Mouse (Mus musculus): ENCODE data around the gene Vps13d.

The Vps13d gene

GRCm38 (mm10) chr4:145034506-145035243 lies 160.1 kb downstream of the Vps13d start:
- peak; percentile 63 for DNase-seq (ENCODE audit: low spot score)

- DNase-seq (ENCODE audit: low spot score) = no peak
Observed at GRCm38 (mm10) chr4:145033392-145033791, 161.4 kb downstream of the Vps13d start.

- no peak for DNase-seq (ENCODE audit: low spot score)
Observed at GRCm38 (mm10) chr4:145032637-145033036, 162.2 kb downstream of the Vps13d start.

GRCm38 (mm10) chr4:145031510-145031909 lies 163.3 kb downstream of the Vps13d start:
- DNase-seq (ENCODE audit: low spot score) = no peak

GRCm38 (mm10) chr4:145026449-145026851 lies 168.4 kb downstream of the Vps13d start:
- no peak for DNase-seq (ENCODE audit: low spot score)

GRCm38 (mm10) chr4:145025409-145025762 lies 169.4 kb downstream of the Vps13d start:
- DNase-seq (ENCODE audit: low spot score) = no peak

GRCm38 (mm10) chr4:145024694-145025408 lies 170.0 kb downstream of the Vps13d start:
- DNase-seq (ENCODE audit: low spot score) = no peak

- DNase-seq (ENCODE audit: low spot score) = no peak
Observed at GRCm38 (mm10) chr4:145023911-145024310, 170.9 kb downstream of the Vps13d start.

GRCm38 (mm10) chr4:145022815-145023214 lies 172.0 kb downstream of the Vps13d start:
- DNase-seq (ENCODE audit: low spot score) = no peak

- no peak for DNase-seq (ENCODE audit: low spot score)
Observed at GRCm38 (mm10) chr4:145022211-145022610, 172.6 kb downstream of the Vps13d start.

GRCm38 (mm10) chr4:145020383-145020782 lies 174.4 kb downstream of the Vps13d start:
- no peak for DNase-seq (ENCODE audit: low spot score)

GRCm38 (mm10) chr4:145019121-145019714 lies 175.6 kb downstream of the Vps13d start:
- DNase-seq (ENCODE audit: low spot score) = no peak

- DNase-seq (ENCODE audit: low spot score) = no peak
Observed at GRCm38 (mm10) chr4:145017745-145018144, 177.1 kb downstream of the Vps13d start.

GRCm38 (mm10) chr4:145016669-145017068 lies 178.1 kb downstream of the Vps13d start:
- no peak for DNase-seq (ENCODE audit: low spot score)

GRCm38 (mm10) chr4:145014632-145014960 lies 180.2 kb downstream of the Vps13d start:
- DNase-seq (ENCODE audit: low spot score) = no peak

- no peak for DNase-seq (ENCODE audit: low spot score)
Observed at GRCm38 (mm10) chr4:145013760-145014631, 180.8 kb downstream of the Vps13d start.

- DNase-seq (ENCODE audit: low spot score) = no peak
Observed at GRCm38 (mm10) chr4:145013187-145013586, 181.6 kb downstream of the Vps13d start.

- DNase-seq (ENCODE audit: low spot score) = no peak
Observed at GRCm38 (mm10) chr4:145011156-145011555, 183.6 kb downstream of the Vps13d start.

GRCm38 (mm10) chr4:145009934-145010333 lies 184.9 kb downstream of the Vps13d start:
- no peak for DNase-seq (ENCODE audit: low spot score)

- no peak for DNase-seq (ENCODE audit: low spot score)
Observed at GRCm38 (mm10) chr4:145009437-145009836, 185.4 kb downstream of the Vps13d start.

- DNase-seq (ENCODE audit: low spot score) = no peak
Observed at GRCm38 (mm10) chr4:145005943-145006545, 188.8 kb downstream of the Vps13d start.

- no peak for DNase-seq (ENCODE audit: low spot score)
Observed at GRCm38 (mm10) chr4:145004176-145004575, 190.6 kb downstream of the Vps13d start.

All from spleen, adult 12 weeks (tissue).